Mouse (Mus musculus): Measurements from ENCODE around the gene Rag2. TPM values are rescaled to one million over a fixed set of nuclear protein-coding genes. Genes with fewer than 3 reads are reported as not detected.

Rag2 gene
- polyA plus RNA-seq, 1 experiment: not detected

Other genes with a start within 250 kb of the Rag2 start
- not detected in 2 replicates for gene Rag1, start 24.8 kb downstream of the Rag2 start, polyA plus RNA-seq (2012; ENCODE audit: insufficient read depth, insufficient read length, missing spikeins)
- gene B230118H07Rik, start 24.8 kb downstream of the Rag2 start, polyA plus RNA-seq (2012; ENCODE audit: insufficient read depth, insufficient read length, missing spikeins): 140 and 164 TPM in 2 replicates
- gene Traf6, start 53.7 kb downstream of the Rag2 start, polyA plus RNA-seq (2012; ENCODE audit: insufficient read depth, insufficient read length, missing spikeins): 6.2 and 7.1 TPM in 2 replicates